Mouse (Mus musculus) layer of hippocampus, adult 2 months (tissue): Measurements from ENCODE around the gene Gsdma2. TPM values are rescaled to one million over a fixed set of nuclear protein-coding genes. Genes with fewer than 3 reads are reported as not detected.
A peak's percentile ranks its signal among the peaks of the same experiment; 100 is the strongest.
"Not testable (repeated sequence)": the region's sequence is repeated elsewhere in the genome, so short reads cannot be mapped to it uniquely, and the experiment has no call there.

Source experiments
- DNase-seq, 2 experiments: peaks; one replicate each; pipeline ENCODE4 v3.0.0; 2022; ENCODE audit warnings: low spot score in 2 of 2
- H3K27ac ChIP-seq: fragments of 200-600 bp; 2 replicates; pipeline ENCODE4 v1.8.1; 2022
- H3K4me3 ChIP-seq: fragments of 200-600 bp; 2 replicates; pipeline ENCODE4 v1.8.1; 2022; ENCODE audit warnings: mild to moderate bottlenecking
- CTCF ChIP-seq: fragments of 200-600 bp; conservative IDR thresholded peaks from 2 replicates; pipeline ENCODE4 v1.8.1; 2022; ENCODE audit warnings: antibody characterized with exemption, mild to moderate bottlenecking, moderate library complexity
- long read RNA-seq, 2 experiments: library from polyadenylated mRNA; stranded (forward); transcript quantifications; one replicate each; pipeline ENCODE4 v2.0.0; 2021; ENCODE audit warnings: borderline mapping rate in 2 of 2
- total RNA-seq, 2 experiments: library from RNA; stranded (reverse); gene quantifications; 2 replicates each; pipeline ENCODE4 v1.2.3; 2021

The Gsdma2 gene
- not detected for total RNA-seq
- long read RNA-seq, experiment 1 = 0 reads
- long read RNA-seq, experiment 2 = 0 reads

DNA sequence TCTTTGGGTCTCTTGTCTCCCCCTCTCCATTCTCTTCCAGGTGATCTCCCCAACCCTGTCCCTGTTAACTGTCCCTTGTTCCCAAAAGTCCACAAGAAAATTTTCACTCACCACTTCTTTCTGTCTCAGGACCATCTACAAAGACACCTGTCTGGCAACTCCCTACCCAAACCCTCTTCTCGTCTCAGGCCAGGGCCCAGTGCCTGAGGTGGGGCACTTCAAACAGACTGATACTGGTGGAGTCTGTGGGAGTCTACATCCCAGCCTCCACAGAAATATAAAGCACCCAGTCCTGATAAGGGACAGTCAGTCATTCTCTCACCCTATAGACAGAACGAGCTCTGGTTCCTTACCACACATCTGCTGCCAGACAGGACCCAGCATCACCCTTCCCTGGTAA lies at the start of gene Gsdma2:
Gene Gsdma2, plus strand, starts transcription at position 301 of the 400 bp plus-strand sequence.
- Histone ChIP-seq H3K27ac (no peak within 1 kb of the TSS), H3K4me3 (no peak within 1 kb of the TSS)
- no peak for TF ChIP-seq CTCF
- DNase-seq = no peak

DNA sequence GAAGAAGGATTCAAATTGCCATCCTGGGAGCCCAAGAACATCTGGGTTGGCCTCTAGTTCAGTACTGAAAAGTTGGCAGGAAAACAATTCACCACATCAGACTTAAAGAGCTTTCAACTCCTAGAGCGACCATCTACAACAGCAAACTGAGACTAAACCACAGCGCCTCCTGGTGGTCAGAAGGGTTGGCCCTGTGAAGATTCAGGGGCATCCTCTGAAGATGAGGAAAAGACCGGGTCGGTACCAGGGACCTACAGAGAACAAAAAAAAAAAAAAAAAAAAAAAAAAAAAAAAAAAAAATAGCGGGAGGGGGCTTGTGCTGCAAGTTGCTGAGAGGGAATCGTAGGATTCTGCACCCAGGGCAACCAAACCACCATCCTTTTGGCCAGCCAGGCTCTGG lies 49.2 kb upstream of the Gsdma2 start:
- DNase-seq = peak in 1 of 2 experiments; percentile 41
- TF ChIP-seq CTCF = peak; percentile 76
- Histone ChIP-seq H3K27ac (no peak overlapping the region), H3K4me3 (no peak overlapping the region)

DNA sequence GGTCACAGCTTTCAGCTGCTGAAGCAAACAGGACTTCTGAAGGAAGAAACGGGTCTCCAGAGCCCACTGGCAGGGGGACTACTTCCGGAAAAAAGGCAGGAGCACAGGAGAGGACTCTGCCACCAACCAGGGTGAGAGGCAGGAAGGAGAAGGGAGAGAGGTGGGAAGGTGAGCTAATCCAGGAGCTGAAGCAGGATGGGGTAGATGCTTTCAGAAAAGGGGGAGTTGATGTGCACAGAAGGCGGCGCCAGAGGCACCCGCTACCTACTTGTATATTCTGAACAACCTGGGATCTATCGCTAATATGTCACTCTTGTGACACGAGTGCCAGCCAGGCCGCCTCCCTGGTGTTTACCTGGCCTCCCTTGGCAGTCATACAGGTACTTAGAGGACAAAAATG lies 48.6 kb upstream of the Gsdma2 start, which contains the start of gene Lrrc3c:
Gene Lrrc3c, plus strand, starts transcription at position 301 of the 400 bp plus-strand sequence.
- DNase-seq = no peak
- no peak within 1 kb of the TSS for H3K27ac ChIP-seq
- H3K4me3 ChIP-seq = peak within 1 kb of the TSS; percentile 23; the same call in 1 of the 2 replicates
- no peak for TF ChIP-seq CTCF

DNA sequence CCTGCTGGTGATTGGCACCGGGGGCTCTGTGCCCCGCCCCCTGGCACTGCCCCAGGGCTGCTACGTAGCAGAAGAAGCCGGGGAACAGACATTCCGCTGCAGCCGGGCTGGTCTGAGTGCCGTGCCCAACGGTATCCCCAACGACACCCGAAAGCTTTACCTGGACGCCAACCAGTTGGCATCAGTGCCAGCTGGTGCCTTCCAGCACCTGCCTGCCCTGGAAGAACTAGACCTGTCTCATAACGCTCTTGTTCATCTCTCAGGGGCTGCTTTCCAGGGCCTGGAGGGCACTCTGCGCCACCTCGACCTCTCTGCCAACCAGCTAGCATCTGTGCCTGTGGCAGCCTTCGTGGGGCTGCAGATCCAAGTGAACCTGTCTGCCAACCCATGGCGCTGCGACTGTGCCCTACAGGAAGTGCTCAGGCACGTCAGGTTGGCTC lies 47.7 kb upstream of the Gsdma2 start:
- Histone ChIP-seq H3K4me3 (peak overlapping the region; percentile 23; the same call in 1 of the 2 replicates), H3K27ac (no peak overlapping the region)
- no peak for TF ChIP-seq CTCF
- DNase-seq = no peak

DNA sequence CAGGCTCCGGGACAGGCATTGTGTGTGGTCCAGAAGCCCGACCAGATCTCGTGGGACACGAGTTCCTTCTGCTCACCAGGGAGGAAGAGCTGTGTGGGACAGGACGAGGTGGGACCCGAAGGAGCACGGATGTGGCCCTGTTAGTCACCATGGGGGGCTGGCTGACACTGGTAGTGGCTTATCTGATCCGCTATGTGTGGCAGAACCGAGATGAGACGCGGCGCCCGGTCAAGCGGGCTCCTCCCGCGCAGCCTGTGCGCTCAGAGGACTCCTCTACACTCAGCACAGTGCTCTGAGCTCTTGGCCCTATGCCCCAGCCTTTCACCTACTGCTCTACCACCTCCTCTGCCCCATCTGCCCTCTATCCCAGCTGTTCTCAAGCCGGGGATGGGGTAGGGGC lies 47.3 kb upstream of the Gsdma2 start:
- Histone ChIP-seq H3K4me3 (no peak overlapping the region), H3K27ac (no peak overlapping the region)
- no peak for DNase-seq
- no peak for TF ChIP-seq CTCF

DNA sequence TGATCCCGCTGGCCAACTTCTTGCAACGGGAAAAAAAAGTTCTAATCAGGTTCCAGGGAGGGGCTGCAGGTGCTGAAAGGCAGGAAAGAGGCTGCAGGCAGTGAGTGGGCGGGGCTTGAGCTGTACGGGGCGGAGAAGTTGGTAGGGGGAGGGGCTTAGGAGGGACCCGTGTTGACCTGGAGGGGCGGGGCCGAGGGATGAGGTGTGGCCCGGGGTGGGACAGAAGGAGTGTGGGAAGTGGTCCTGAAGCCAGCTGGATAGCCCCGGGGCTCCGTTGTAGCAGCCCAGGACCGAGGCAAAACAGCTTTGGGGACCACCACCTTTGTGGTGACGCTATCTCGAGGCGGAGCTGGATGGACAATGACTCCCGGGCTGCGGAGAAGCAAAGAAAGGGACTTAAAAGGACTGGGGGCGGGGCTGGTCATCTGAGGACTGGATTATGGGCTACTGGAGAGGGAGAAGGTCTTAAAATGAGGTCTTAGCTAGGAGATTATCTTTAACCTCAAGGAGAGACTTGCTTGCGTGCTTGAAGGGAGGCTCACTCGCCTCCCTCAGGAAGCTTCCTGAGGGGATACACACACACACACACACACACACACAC lies 44.4 kb upstream of the Gsdma2 start:
- Histone ChIP-seq H3K27ac (no peak overlapping the region), H3K4me3 (no peak overlapping the region)
- no peak for DNase-seq
- no peak for TF ChIP-seq CTCF

DNA sequence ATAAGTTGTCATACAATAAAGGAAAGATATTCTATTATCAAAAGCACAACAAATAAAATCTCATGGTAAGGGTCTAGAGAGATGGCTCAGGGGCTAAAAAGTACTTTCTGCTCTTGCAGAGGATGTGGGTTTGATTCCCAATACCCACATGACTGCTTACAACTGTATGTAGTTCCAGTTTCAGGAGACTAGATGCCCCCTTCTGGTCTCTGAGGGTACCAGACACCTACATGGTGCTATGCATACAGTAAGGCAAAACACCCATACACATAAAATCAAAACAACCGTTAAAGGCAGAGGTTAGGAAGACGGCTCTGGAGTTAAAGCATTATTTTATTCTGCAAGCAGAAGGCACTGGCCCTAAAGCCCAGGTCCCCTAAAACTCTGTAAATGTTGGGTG lies 42.6 kb upstream of the Gsdma2 start:
- Histone ChIP-seq H3K27ac (no peak overlapping the region), H3K4me3 (no peak overlapping the region)
- TF ChIP-seq CTCF = no peak
- no peak for DNase-seq

DNA sequence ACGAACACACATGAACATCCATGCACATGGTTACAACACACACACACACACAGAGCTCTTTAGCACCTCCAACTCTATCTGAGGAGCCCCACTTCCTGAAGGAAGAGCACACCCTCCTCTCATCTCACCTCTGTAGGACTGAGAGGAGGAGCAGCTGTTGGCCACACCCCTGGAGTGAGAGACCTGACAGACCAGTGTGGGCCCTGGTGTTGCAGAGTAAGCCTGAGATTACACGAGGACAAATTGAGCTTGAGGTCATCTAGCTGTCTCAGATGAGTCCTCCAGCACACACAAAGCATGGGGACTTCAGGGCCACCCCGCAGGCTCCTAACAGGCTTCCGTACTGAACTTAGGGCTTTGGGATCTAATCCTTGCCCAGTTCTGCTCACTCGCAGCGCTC lies 41.6 kb upstream of the Gsdma2 start:
- DNase-seq, H3K4me3 ChIP-seq, H3K27ac ChIP-seq: not testable (repeated sequence)

DNA sequence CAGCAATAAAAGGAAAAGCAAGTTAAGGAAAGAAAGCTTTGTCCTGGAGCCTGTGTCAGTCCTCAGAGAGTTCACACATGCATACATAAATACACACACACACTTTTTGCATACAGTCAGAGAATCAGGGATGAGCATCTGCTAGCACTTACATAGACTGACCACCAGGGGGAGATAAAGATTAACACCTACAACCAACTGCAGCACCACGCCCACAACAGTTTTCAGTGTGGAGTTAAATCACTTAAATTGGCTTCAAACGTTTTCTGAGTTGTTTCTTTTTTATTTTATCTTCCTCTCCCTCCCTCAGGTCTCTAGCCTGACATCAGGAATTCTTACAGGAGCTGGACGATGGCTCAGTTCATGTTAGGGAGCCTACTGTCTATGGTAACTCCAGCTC lies 39.8 kb upstream of the Gsdma2 start:
- peak; percentile 87 for TF ChIP-seq CTCF
- peak; percentile 35 to 52 for DNase-seq
- Histone ChIP-seq H3K4me3 (no peak overlapping the region), H3K27ac (no peak overlapping the region)

DNA sequence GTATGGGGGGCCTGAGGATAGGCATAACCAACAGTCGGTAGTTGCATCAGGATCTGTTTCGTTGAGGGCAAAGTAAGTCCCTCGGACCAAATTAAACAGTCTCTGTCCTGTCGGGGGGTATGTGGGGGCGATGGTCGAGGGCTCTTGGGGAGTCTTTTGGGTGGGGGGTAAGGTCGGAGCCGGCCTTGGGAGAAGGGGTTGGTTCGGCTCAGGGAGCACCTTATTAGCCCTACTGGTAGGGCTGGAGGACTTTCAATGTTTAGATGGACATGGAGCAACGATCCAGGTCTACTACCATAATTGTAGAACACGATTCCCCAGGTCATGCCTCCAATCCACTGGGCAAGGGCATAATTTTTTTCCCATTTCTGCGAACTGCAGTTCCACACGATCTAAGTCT lies 25.8 kb upstream of the Gsdma2 start:
- Histone ChIP-seq H3K4me3 (no peak overlapping the region), H3K27ac (no peak overlapping the region)
- DNase-seq = no peak
- no peak for TF ChIP-seq CTCF

DNA sequence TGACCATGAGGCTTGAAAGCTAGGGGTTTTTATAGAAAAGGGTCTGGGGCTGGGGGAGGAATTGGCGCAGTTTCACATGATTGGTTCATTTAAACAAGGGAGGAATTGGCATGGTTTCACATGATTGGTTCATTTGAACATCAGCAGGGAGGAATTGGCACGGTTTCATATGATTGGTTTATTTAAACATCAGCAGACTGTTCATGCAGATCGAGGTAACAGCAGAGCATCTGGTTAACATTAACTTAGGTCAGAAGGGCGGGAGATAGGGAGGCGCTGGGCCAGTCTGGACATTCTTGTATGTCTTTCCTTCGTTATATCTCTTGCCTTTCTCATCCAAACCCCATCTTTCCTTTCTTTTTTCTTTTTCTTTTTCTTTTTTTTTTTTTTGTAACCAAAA lies 22.6 kb upstream of the Gsdma2 start:
- H3K27ac ChIP-seq, DNase-seq, H3K4me3 ChIP-seq: not testable (repeated sequence)

DNA sequence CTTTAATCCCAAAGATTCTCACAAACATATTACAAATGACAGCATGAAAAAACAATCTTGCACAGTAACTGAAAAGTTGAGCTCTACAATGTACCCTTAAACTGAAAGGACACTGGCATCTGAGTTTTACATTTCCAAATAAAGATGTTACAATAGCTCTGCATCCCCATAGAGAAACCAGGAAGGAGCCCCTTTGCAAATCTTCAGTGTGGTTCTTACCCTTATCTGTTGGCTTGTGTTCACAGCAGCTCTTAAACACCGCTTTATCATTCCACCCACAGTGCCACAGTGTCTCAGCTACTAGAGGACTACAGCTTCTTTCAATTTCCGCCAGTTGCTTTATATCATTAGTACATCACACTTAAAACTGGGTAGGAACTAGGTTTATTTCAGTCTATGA lies 22.2 kb upstream of the Gsdma2 start:
- DNase-seq = not testable (repeated sequence)

DNA sequence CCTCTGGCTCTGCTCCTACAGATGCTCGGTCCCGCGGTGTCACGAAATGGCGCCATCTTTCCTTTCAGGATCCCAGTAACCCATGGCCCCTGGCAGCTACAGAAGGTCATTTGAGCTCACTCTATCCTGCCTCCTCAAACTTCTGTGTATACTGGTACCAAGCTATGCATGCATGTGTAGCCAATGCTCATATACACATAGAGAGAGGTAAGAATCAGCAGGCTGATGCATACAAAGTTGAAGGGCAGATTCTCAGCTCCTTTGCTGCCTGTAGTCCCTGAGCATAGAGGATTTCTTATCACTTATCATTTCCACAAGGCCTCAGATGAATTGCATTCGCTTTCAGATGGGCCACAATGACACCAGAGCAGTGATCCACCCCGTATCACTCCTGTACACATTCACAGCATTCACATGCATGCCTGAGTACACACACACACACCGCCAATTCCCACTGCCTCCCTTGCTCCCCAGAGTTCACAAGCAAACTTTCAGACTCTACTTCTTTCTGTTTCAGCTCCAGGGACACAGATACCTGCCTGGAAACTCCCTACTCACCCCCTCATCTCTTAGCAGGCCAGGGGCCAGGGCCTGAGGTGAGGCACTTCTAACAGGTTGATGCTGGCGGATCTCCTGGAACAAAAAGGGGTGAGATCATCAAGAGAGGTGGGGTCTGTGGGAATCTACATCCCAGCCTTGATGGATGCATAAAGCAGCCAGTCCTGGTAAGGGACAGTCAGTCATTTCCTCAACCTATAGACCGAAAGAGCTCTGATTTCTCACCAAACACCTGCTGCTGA lies 20.7 kb upstream of the Gsdma2 start, which contains the start of the genes Gm12355 and Gsdma3:
Gene Gm12355, minus strand, starts transcription at position 51 of the 800 bp plus-strand sequence.
Gene Gsdma3, plus strand, starts transcription at position 750 of the 800 bp plus-strand sequence.
- TF ChIP-seq CTCF = no peak
- Histone ChIP-seq H3K27ac (no peak within 1 kb of the TSS), H3K4me3 (no peak within 1 kb of the TSS)
- DNase-seq = no peak

More for the DNA sequence above, 22.2 kb upstream of the Gsdma2 start:
- not testable (repeated sequence) for H3K27ac ChIP-seq, H3K4me3 ChIP-seq

DNA sequence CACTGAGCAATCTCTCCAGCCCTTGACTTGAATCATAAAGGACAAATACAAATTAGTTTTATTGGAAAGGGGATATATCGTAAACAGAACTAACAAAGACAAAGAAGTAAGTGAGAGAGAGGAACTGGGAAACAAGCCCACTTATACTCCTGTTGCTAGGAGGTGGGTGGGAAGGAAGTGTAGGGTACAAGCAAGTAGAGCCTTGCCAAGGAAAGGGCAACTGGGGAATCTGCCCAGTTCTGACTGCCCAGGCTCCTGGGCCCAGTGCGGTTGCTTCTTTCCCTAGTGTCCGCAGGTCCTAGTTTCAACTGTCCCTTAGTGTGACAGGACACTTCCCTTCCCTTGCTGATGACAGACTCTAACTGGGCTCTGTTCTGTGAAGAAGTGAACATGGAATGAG lies 17.9 kb upstream of the Gsdma2 start:
- Histone ChIP-seq H3K4me3 (no peak overlapping the region), H3K27ac (no peak overlapping the region)
- DNase-seq = no peak
- no peak for TF ChIP-seq CTCF
